9 mouse cellular contexts compared by ENCODE assay signal in genomic region chr14:6286931-6287715, GRCm38 (mm10). TPM values are rescaled to one million over a fixed set of nuclear protein-coding genes. Genes with fewer than 3 reads are reported as not detected.
DNase-seq lines count a peak whose midpoint lies in the region; ATAC-seq lines count a peak whose summit lies in the region.
"Not testable (repeated sequence)": the region's sequence is repeated elsewhere in the genome, so short reads cannot be mapped to it uniquely, and the experiment has no call there.
"Had no signal": no experiment of that assay in that cellular context is flagged by ENCODE, and none has a peak within 500 bp of the region (broad histone marks: within the 10 kb centered on the region; RNA-seq: fewer than 3 reads in every experiment).

Gene Gm3411, minus strand, starts transcription at chr14:6287250.

- not testable (repeated sequence) for H3K4me1 ChIP-seq in embryonic facial prominence, embryonic 13.5 days

- ATAC-seq in embryonic facial prominence, embryonic 13.5 days (ENCODE audit: insufficient number of reproducible peaks, insufficient read depth, low FRiP score, low TSS enrichment, low read depth) = not testable (repeated sequence)

- DNase-seq in adrenal gland, adult 8-10 months = peak; percentile 14
- DNase-seq in heart, adult 9 months (ENCODE audit: low spot score in 2 of 2) = peak; percentile 72 to 74
- DNase-seq in kidney, adult 11 months = peak; percentile 20
- peak; percentile 27 to 67 for DNase-seq in left cerebral cortex, postnatal 10 days (ENCODE audit: extremely low spot score in 1 of 2, low spot score in 2 of 2)
- peak; percentile 27 for DNase-seq in lung, postnatal 36 days
- DNase-seq in right cerebral cortex, postnatal 10 days (ENCODE audit: low spot score in 2 of 2) = peak; percentile 38 to 49
- peak; percentile 45 for DNase-seq in urinary bladder, adult 2 months (ENCODE audit: low spot score)

- H3K27me3 ChIP-seq in embryonic facial prominence, embryonic 13.5 days = not testable (repeated sequence)

- intact Hi-C loops in left cerebral cortex, postnatal 10 days (cut with DNase I) = not testable (repeated sequence)

- H3K27ac ChIP-seq in embryonic facial prominence, embryonic 13.5 days = not testable (repeated sequence)

- peak within 1 kb of the TSS; percentile 72 for H3K4me2 ChIP-seq in embryonic facial prominence, embryonic 13.5 days

- H3K36me3 ChIP-seq in embryonic facial prominence, embryonic 13.5 days = not testable (repeated sequence)

- H3K9ac ChIP-seq in embryonic facial prominence, embryonic 13.5 days = peak within 1 kb of the TSS; percentile 69

- WGBS in embryonic facial prominence, embryonic 13.5 days = 2% methylated on average over 53 of the region's 57 CpGs

- peak within 1 kb of the TSS; percentile 53 for H3K4me3 ChIP-seq in embryonic facial prominence, embryonic 13.5 days

- H3K9me3 ChIP-seq in embryonic facial prominence, embryonic 13.5 days = not testable (repeated sequence)

RNA-seq across cellular contexts. Expression of gene Gm3411, which starts in this region (rescaled TPM):
- total RNA-seq in adrenal gland, adult 8-10 months (2022) = under 1 TPM in 2 of 4 experiments, not detected in 2; 0.31 to 0.92 TPM
- 1.3 and 1.7 TPM in 2 replicates for polyA plus RNA-seq in embryonic facial prominence, embryonic 13.5 days (2015; fragmentation: Nextera tagmentation; extraction: Ambion mirVana)
- 1 to 10 TPM; 3.6 to 5.2 TPM for total RNA-seq in left cerebral cortex, postnatal 10 days (2021)
- 0.62 and 1.1 TPM in 2 replicates for polyA plus RNA-seq in urinary bladder, adult 2 months (2012; rRNA removed)
- total RNA-seq: megakaryocyte-erythroid progenitor cell, adult 5-6 weeks had no signal

Comparison
In these comparisons a context has a peak if more than half of its experiments do, and no peak if none do; other contexts are left out.
1. Peak in DNase-seq in adrenal gland, adult 8-10 months; RNA of the gene not detected or under 1 TPM.
2. DNase-seq: peak in every context shown above with its lines; median percentile 73 in heart, adult 9 months; 47 in left cerebral cortex, postnatal 10 days; 45 in urinary bladder, adult 2 months; 44 in right cerebral cortex, postnatal 10 days; 27 in lung, postnatal 36 days; 20 in kidney, adult 11 months; 14 in adrenal gland, adult 8-10 months.